ENCODE assay signal across 10 mouse cellular contexts in the genomic region with DNA sequence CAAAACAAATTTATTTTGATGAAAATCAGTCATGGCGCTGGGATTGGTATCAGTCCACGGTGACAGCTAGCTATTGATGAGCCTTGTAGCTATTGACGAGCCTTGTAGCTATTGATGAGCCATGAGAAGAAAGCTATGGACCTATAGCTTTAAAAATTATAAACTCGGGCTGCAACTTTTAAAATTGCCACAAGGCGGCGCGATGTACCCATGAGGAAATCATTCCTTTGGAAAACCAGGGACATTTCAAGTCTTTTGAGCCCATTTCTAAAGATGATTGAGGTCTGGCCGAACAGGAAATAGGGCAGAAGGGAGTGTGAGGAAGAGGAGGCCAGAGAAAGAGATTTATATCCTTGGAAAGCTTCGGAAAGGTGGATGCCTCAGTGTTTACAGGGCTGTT.
A peak's percentile ranks its signal among the peaks of the same experiment; 100 is the strongest.
DNase-seq lines count a peak whose midpoint lies in the region; ATAC-seq and TF ChIP-seq lines count a peak whose summit lies in the region.
"Had no signal": no experiment of that assay in that cellular context is flagged by ENCODE, and none has a peak within 500 bp of the region (broad histone marks: within the 10 kb centered on the region; RNA-seq: fewer than 3 reads in every experiment).

No protein-coding gene starts in this region.

- H3K4me1 ChIP-seq in heart, postnatal 0 days (ENCODE audit: control insufficient read depth, insufficient read depth), result no peaks in the 10 kb centered on the region
- H3K4me1 ChIP-seq in heart, embryonic 10.5 days, result peaks cover 7% of the 10 kb centered on the region
- H3K4me1 ChIP-seq: neural tube, embryonic 12.5 days had no signal

- TF ChIP-seq EP300 in heart, postnatal 0 days (IDR thresholded peaks at IDR 0.05; ENCODE audit: low read depth), result no peak

- no peaks in the 10 kb centered on the region for H3K36me3 ChIP-seq in heart, postnatal 0 days (replicated peaks; ENCODE audit: control insufficient read depth, insufficient read depth, low read length)
- H3K36me3 ChIP-seq in heart, embryonic 10.5 days, result no peaks in the 10 kb centered on the region
- H3K36me3 ChIP-seq: heart, embryonic 15.5 days; neural tube, embryonic 12.5 days had no signal

- no peak for ATAC-seq in heart, postnatal 0 days (ENCODE audit: insufficient read depth, low read depth)
- peak; percentile 75 for ATAC-seq in frontal cortex, adult (ENCODE audit: low TSS enrichment)

- H3K27ac ChIP-seq in heart, postnatal 0 days (ENCODE audit: low read depth), result no peak overlapping the region
- H3K27ac ChIP-seq in heart, embryonic 10.5 days, result no peak overlapping the region
- H3K27ac ChIP-seq: heart, embryonic 15.5 days; neural tube, embryonic 12.5 days had no signal

- H3K9me3 ChIP-seq in heart, postnatal 0 days (replicated peaks; ENCODE audit: control insufficient read depth, low read length), result no peaks in the 10 kb centered on the region
- H3K9me3 ChIP-seq in heart, embryonic 10.5 days, result no peaks in the 10 kb centered on the region
- H3K9me3 ChIP-seq: heart, embryonic 15.5 days; neural tube, embryonic 12.5 days had no signal

- no peak overlapping the region for H3K9ac ChIP-seq in heart, postnatal 0 days (replicated peaks; ENCODE audit: low read depth, low read length)
- H3K9ac ChIP-seq: heart, embryonic 15.5 days; neural tube, embryonic 12.5 days had no signal

- no peak overlapping the region for H3K4me2 ChIP-seq in heart, postnatal 0 days (ENCODE audit: low read depth, low read length)
- H3K4me2 ChIP-seq: heart, embryonic 15.5 days; neural tube, embryonic 12.5 days had no signal

- peak; percentile 66 for TF ChIP-seq CTCF in heart, postnatal 0 days (IDR thresholded peaks at IDR 0.05; ENCODE audit: low read depth)

- DNase-seq in heart, postnatal 0 days (ENCODE audit: low spot score), result peak; percentile 46
- DNase-seq in heart, embryonic 10.5 days (ENCODE audit: low spot score), result no peak
- peak; percentile 32 for DNase-seq in 416B (ENCODE audit: low read depth)
- peak; percentile 54 for DNase-seq in brain, adult 2 months (ENCODE audit: low read depth, low spot score)
- peak; percentile 51 to 91 for DNase-seq in layer of hippocampus, adult 18-20 months (ENCODE audit: low spot score in 2 of 2)
- DNase-seq in lung, postnatal 36 days, result peak; percentile 35
- no peak for DNase-seq in thymus, postnatal 10 days (ENCODE audit: low spot score in 2 of 2)

- H3K27me3 ChIP-seq in heart, postnatal 0 days (ENCODE audit: control insufficient read depth, insufficient read depth, low read length), result no peaks in the 10 kb centered on the region
- H3K27me3 ChIP-seq in heart, embryonic 10.5 days (ENCODE audit: insufficient read depth, poor library complexity, severe bottlenecking), result no peaks in the 10 kb centered on the region
- H3K27me3 ChIP-seq: heart, embryonic 15.5 days; neural tube, embryonic 12.5 days had no signal

- 19% methylated on average over 9 of the region's 9 CpGs for WGBS in heart, postnatal 0 days
- WGBS in heart, embryonic 10.5 days, result 24% methylated on average over 9 of the region's 9 CpGs

- H3K4me3 ChIP-seq in heart, postnatal 0 days (ENCODE audit: low read depth, low read length), result no peak overlapping the region
- no peak overlapping the region for H3K4me3 ChIP-seq in heart, embryonic 10.5 days
- H3K4me3 ChIP-seq: heart, embryonic 15.5 days; neural tube, embryonic 12.5 days had no signal

Comparison
In these comparisons a context has a peak if more than half of its experiments do, and no peak if none do; other contexts are left out.
1. DNase-seq: peak in heart, postnatal 0 days (single experiment), 416B (single experiment), brain, adult 2 months (single experiment), layer of hippocampus, adult 18-20 months (2 of 2) and lung, postnatal 36 days (single experiment); none in heart, embryonic 10.5 days (single experiment) and thymus, postnatal 10 days (0 of 2).